Mouse (Mus musculus) hindbrain, postnatal 0 days (tissue): ENCODE results near the gene Ywhag. TPM values are rescaled to one million over a fixed set of nuclear protein-coding genes. Genes with fewer than 3 reads are reported as not detected.

ENCODE experiments used
- ATAC-seq: fragments of 200-750 bp; cut with Nextera tagmentation; 2 replicates; pipeline ENCODE4 v1.8.0; 2017; ENCODE audit warnings: mild to moderate bottlenecking, moderate TSS enrichment, moderate library complexity
- DNase-seq: peaks from one replicate; pipeline ENCODE4 v3.0.0-alpha.2; 2015; ENCODE audit warnings: low spot score
- H3K27ac ChIP-seq: fragments of 300-500 bp; sonication (generic); 2 replicates; pipeline ENCODE4 v1.5.1; 2014; ENCODE audit warnings: mild to moderate bottlenecking
- H3K27me3 ChIP-seq: fragments of 300-500 bp; sonication (generic); 2 replicates; pipeline ENCODE4 v1.6.1; 2014; ENCODE audit warnings: low read length, mixed read lengths; ENCODE audit not compliant: insufficient read depth
- H3K36me3 ChIP-seq: fragments of 300-500 bp; sonication (generic); 2 replicates; pipeline ENCODE4 v1.6.1; 2014; ENCODE audit warnings: low read length, mixed read lengths; ENCODE audit not compliant: insufficient read depth
- H3K4me1 ChIP-seq: fragments of 300-500 bp; sonication (generic); 2 replicates; pipeline ENCODE4 v1.6.1; 2014; ENCODE audit warnings: antibody characterized with exemption, low read length, mixed read lengths; ENCODE audit not compliant: insufficient read depth
- H3K4me2 ChIP-seq: fragments of 300-500 bp; sonication (generic); 2 replicates; pipeline ENCODE4 v1.6.1; 2014; ENCODE audit warnings: low read depth, mild to moderate bottlenecking, low read length, moderate library complexity, mixed read lengths
- H3K4me3 ChIP-seq: fragments of 300-500 bp; sonication (generic); 2 replicates; pipeline ENCODE4 v1.5.1; 2014; ENCODE audit warnings: low read length
- H3K9ac ChIP-seq: fragments of 300-500 bp; sonication (generic); replicated peaks from 2 replicates; pipeline ENCODE4 v1.6.1; 2014; ENCODE audit warnings: mild to moderate bottlenecking, low read length, moderate library complexity, mixed read lengths
- H3K9me3 ChIP-seq: fragments of 300-500 bp; sonication (generic); 2 replicates; pipeline ENCODE4 v1.6.1; 2016; ENCODE audit warnings: low read length, mixed read lengths
- CTCF ChIP-seq: IDR thresholded peaks from 2 replicates; pipeline ENCODE4 v1.5.1; 2016; ENCODE audit warnings: antibody characterized with exemption, control low read depth, low read depth
- WGBS: fragments of 180-500 bp; shearing (Covaris S2); extraction: QIAGEN DNeasy Blood & Tissue Kit; methylation state at CpG from one replicate; pipeline ENCODE4 v1.1.7; 2014; 5-methylcytosine and 5-hydroxymethylcytosine counted together
- polyA plus RNA-seq: library from polyadenylated mRNA; unstranded; fragments of >200 nt; fragmentation: Nextera tagmentation; extraction: Ambion mirVana; gene quantifications from 2 replicates; pipeline ENCODE4 v1.2.1, GENCODE M21; 2015
- total RNA-seq: library from RNA; depleted of rRNA; stranded (reverse); fragments of >200 nt; gene quantifications from 2 replicates; pipeline ENCODE4 v1.2.3, GENCODE M21; 2014

The Ywhag gene
- total and polyA plus RNA-seq, 2 experiments from 2014 or later = 334 to 782 TPM

DNA sequence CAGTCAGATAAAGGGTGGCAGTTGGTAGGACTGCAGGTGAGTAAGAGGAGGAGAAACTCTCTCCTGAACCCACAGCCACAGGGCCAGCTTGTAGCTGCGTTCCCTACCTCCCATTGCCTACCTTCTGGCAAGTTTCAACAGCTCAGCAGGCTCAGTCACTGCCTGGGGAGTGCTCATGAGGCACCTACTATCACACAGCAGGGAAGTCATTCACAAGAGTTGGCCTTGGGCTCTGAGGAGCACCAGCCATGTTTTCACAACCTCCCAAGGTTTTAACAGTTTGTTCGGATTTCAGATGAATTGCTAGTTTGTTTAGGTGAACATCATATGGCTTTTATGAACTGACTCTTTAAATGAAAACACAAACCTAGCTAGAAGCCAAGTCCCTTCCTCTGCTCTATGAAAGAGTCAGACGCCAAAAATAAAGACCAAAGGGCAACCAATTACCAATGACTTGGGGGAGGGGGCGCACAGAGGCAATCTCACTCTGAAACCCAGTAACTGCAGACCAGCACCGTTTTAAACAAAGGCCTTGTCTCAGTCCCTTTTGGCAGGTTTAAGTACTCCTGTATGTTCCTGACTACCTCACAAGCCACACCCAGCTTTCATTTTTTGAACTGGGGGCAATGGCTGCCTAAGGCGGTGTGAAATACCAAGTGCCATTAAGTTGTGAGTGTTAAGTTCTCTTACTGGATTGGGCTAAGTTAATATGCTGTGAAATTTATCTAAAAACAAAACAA lies 4.6 kb downstream of the Ywhag start:
- DNase-seq (no peak), ATAC-seq (no peak)
- 76% methylated on average over 6 of the region's 6 CpGs for WGBS
- Histone ChIP-seq H3K27ac (no peak overlapping the region), H3K4me2 (no peak overlapping the region), H3K27me3 (no peaks in the 10 kb centered on the region), H3K4me1 (peaks cover 14% of the 10 kb centered on the region), H3K9me3 (no peaks in the 10 kb centered on the region), H3K36me3 (peaks cover 23% of the 10 kb centered on the region; the same call in 1 of the 2 replicates), H3K9ac (no peak overlapping the region), H3K4me3 (no peak overlapping the region)
- TF ChIP-seq CTCF = no peak

DNA sequence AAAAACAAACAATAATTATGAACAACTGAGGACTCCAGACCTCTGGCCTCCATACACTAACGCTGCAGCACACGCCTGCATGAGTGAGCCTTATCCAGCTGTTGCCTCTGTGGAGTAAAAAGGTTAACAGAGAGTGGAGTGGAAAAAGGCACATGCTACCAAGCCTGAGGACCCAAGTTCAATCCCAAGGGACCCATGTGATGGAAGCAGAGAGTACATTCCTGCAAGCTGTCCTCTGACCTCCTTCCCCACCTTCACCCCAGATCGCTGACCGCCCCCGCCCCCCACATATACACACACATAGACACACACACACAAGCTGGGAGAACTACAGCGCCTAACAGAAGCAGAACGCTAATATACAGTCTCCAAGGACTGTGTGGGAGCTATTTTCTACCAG lies 10.5 kb downstream of the Ywhag start:
- peaks cover 29% of the 10 kb centered on the region; the same call in 1 of the 2 replicates for H3K36me3 ChIP-seq
- H3K27ac ChIP-seq = no peak overlapping the region
- 88% methylated on average over 7 of the region's 7 CpGs for WGBS
- no peaks in the 10 kb centered on the region for H3K27me3 ChIP-seq
- H3K4me3 ChIP-seq = no peak overlapping the region
- no peaks in the 10 kb centered on the region for H3K4me1 ChIP-seq
- H3K9ac ChIP-seq = no peak overlapping the region
- no peak overlapping the region for H3K4me2 ChIP-seq
- ATAC-seq = no peak
- DNase-seq = no peak
- H3K9me3 ChIP-seq = no peaks in the 10 kb centered on the region
- no peak for TF ChIP-seq CTCF

DNA sequence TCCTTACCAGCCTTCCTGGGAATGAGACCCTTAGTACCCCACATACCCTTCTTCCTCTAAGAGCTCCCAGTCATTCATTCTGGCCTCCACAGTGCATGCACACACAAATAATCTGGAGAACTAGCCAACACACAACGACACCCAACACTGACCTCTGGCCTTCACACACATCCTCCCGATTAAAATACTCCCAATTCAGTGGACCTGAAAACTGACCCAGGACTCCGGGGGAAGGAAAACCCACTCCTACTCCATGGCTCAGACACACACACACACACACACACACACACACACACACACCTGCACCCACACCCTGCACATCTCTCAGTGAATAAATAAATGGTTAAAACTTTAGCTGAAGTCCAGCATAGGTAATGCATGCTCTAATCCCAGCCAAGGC lies 14.5 kb downstream of the Ywhag start:
- Histone ChIP-seq H3K9ac (no peak overlapping the region), H3K27ac (no peak overlapping the region), H3K36me3 (peaks cover 26% of the 10 kb centered on the region; the same call in 1 of the 2 replicates), H3K4me3 (no peak overlapping the region), H3K9me3 (no peaks in the 10 kb centered on the region), H3K4me2 (no peak overlapping the region), H3K4me1 (no peaks in the 10 kb centered on the region), H3K27me3 (no peaks in the 10 kb centered on the region)
- WGBS = 91% methylated on average over 3 of the region's 3 CpGs
- no peak for TF ChIP-seq CTCF
- ATAC-seq (no peak), DNase-seq (no peak)

DNA sequence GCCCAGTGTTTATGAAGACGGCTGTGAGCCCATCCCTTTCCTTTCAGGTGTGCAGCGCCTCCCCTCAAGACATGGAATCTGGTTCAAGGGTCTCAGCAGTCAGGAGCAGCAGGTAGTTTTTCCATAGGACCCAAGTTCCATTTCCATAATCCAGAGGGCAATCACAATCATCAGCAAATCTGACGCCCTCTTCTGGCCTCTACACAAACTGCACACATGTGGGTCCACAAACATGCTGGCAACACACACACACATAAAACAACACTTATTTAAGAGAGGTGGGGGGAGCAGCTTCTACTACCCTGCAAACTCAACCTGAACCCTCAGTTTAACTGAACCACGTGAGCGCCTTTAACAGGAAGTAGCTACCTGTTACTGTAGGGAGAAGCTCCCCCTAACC lies 15.8 kb downstream of the Ywhag start:
- 96% methylated on average over 5 of the region's 5 CpGs for WGBS
- H3K4me1 ChIP-seq = no peaks in the 10 kb centered on the region
- no peaks in the 10 kb centered on the region for H3K27me3 ChIP-seq
- H3K36me3 ChIP-seq = peaks cover 28% of the 10 kb centered on the region; the same call in 1 of the 2 replicates
- DNase-seq (no peak), ATAC-seq (no peak)
- no peak overlapping the region for H3K27ac ChIP-seq
- H3K9ac ChIP-seq = no peak overlapping the region
- no peak overlapping the region for H3K4me2 ChIP-seq
- peak; percentile 30 for TF ChIP-seq CTCF
- H3K9me3 ChIP-seq = no peaks in the 10 kb centered on the region
- H3K4me3 ChIP-seq = no peak overlapping the region

DNA sequence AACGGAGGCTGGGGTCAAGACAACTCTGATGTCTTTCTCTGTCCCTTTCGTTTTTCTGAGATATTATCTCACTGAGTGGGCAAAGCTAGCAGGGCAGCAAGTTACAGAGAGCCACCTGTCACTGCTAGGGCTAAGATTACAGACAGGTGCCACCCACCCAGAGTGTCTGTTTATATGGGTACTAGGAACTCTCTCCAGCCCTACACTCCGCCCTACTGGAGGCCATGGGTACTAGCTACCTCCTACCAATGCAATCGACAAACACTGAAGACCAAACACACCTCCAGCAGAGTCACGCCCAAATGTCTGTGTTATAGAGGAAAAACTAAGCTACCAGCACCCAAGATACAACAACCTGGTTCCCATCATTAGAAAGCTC lies 16.4 kb downstream of the Ywhag start:
- ATAC-seq (no peak), DNase-seq (no peak)
- H3K4me3 ChIP-seq = no peak overlapping the region
- H3K27ac ChIP-seq = no peak overlapping the region
- H3K4me1 ChIP-seq = no peaks in the 10 kb centered on the region
- H3K27me3 ChIP-seq = no peaks in the 10 kb centered on the region
- H3K9ac ChIP-seq = no peak overlapping the region
- TF ChIP-seq CTCF = no peak
- H3K4me2 ChIP-seq = no peak overlapping the region
- WGBS = 95% methylated on average over 5 of the region's 5 CpGs
- H3K9me3 ChIP-seq = no peaks in the 10 kb centered on the region
- H3K36me3 ChIP-seq = peaks cover 28% of the 10 kb centered on the region; the same call in 1 of the 2 replicates

DNA sequence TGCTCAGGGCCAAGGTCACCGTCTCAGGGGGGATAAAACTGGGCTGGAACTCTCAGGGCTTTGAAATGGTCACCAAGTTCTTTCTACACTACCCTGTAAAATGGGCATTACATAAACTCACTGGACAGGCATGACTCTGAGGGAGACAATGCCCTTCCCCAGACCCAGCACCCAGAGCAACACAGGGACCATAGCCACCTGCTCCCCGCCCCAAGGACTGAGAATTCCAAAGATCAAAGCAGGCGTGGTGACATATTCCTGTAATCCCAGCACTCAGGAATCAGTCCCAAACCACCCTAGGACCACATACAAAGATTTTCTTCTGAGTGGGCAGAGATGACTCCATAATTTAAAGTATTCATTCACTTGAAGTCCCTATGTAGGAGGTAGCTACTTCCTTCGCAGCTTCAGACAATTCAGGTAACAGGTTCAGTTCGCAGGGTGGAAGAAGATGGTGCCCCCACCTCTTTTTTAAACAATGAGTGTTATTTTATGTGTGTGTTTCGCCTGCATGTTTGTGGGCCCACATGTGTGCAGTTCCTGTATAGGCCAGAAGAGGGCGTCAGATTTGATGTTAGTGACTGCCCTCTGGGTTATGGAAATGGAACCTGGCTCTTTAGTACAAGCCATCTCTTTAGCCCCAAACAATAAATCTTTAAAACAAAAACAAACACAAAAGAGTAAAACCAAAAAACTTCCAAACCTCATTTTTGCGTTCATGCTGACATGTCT lies 16.9 kb downstream of the Ywhag start:
- no peaks in the 10 kb centered on the region for H3K27me3 ChIP-seq
- no peaks in the 10 kb centered on the region for H3K9me3 ChIP-seq
- TF ChIP-seq CTCF = peak; percentile 46
- peaks cover 24% of the 10 kb centered on the region; the same call in 1 of the 2 replicates for H3K36me3 ChIP-seq
- H3K4me1 ChIP-seq = no peaks in the 10 kb centered on the region
- ATAC-seq (no peak), DNase-seq (no peak)
- no peak overlapping the region for H3K9ac ChIP-seq
- no peak overlapping the region for H3K4me3 ChIP-seq
- no peak overlapping the region for H3K4me2 ChIP-seq
- 93% methylated on average over 8 of the region's 8 CpGs for whole genome bisulfite sequencing
- H3K27ac ChIP-seq = no peak overlapping the region

DNA sequence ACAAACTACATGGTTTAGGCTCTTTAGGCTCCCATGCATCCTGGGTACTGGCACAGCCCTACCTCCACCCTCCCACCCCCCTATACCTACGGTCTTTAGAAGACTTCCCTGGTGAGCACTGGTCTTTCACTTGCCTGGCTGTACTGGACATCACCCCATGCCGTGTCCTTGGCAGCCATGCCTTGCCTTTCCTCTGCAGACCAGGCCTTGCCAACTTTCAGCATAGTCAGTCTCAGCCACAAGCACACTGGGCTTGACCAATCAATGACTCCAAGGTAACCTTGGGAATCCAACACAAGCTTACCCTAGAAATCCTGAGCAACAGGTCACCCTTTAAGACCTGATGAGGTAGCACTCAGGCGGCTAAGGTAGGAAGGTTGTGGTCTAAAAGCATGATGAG lies 17.8 kb downstream of the Ywhag start:
- H3K27me3 ChIP-seq = no peaks in the 10 kb centered on the region
- DNase-seq = no peak
- no peak overlapping the region for H3K4me2 ChIP-seq
- H3K36me3 ChIP-seq = peaks cover 16% of the 10 kb centered on the region; the same call in 1 of the 2 replicates
- no peaks in the 10 kb centered on the region for H3K9me3 ChIP-seq
- H3K9ac ChIP-seq = no peak overlapping the region
- H3K27ac ChIP-seq = no peak overlapping the region
- TF ChIP-seq CTCF = no peak
- no peaks in the 10 kb centered on the region for H3K4me1 ChIP-seq
- WGBS = 82% methylated on average over 3 of the region's 3 CpGs
- no peak for ATAC-seq
- no peak overlapping the region for H3K4me3 ChIP-seq
